Mouse (Mus musculus) spleen, adult 2 months (tissue): Measurements from ENCODE around the gene Iqschfp. TPM values are rescaled to one million over a fixed set of nuclear protein-coding genes. Genes with fewer than 3 reads are reported as not detected.

Experiments
- DNase-seq, 2 experiments: peaks; one replicate each; pipeline versions ENCODE4 v3.0.0 to v3.0.0-alpha.2; 2012 to 2021; ENCODE audit warnings: low spot score in 2 of 2, low read depth in 1 of 2
- H3K27ac ChIP-seq: fragments of 200-500 bp; 2 replicates; pipeline ENCODE4 v1.5.1; 2012; ENCODE audit warnings: low read length, inconsistent platforms; ENCODE audit not compliant: insufficient read depth
- H3K27me3 ChIP-seq: fragments of 200-500 bp; 2 replicates; pipeline ENCODE4 v1.6.1; 2012; ENCODE audit warnings: mild to moderate bottlenecking, moderate library complexity, low read length, inconsistent platforms; ENCODE audit not compliant: control insufficient read depth, insufficient read depth
- H3K36me3 ChIP-seq: fragments of 200-500 bp; 2 replicates; pipeline ENCODE4 v1.6.1; 2012; ENCODE audit warnings: mild to moderate bottlenecking, low read length, inconsistent platforms; ENCODE audit not compliant: control insufficient read depth, insufficient read depth
- H3K4me1 ChIP-seq: fragments of 200-500 bp; 2 replicates; pipeline ENCODE4 v1.6.1; 2011; ENCODE audit warnings: inconsistent platforms; ENCODE audit not compliant: control insufficient read depth, insufficient read depth, insufficient read length
- H3K4me3 ChIP-seq: fragments of 200-500 bp; 2 replicates; pipeline ENCODE4 v1.5.1; 2011; ENCODE audit warnings: mild to moderate bottlenecking, inconsistent platforms; ENCODE audit not compliant: insufficient read depth, insufficient read length; ENCODE audit errors: extremely low read depth
- CTCF ChIP-seq: fragments of 200-500 bp; IDR thresholded peaks from 2 replicates; pipeline ENCODE4 v1.5.1; 2011; ENCODE audit warnings: mild to moderate bottlenecking, inconsistent platforms; ENCODE audit not compliant: insufficient read depth, insufficient read length, insufficient replicate concordance; ENCODE audit errors: extremely low read depth
- POLR2A ChIP-seq: fragments of 200-500 bp; IDR thresholded peaks from 2 replicates; pipeline ENCODE4 v1.6.1; 2011; ENCODE audit warnings: low read depth, low read length, inconsistent platforms
- WGBS: fragments of 180-500 bp; shearing (Covaris S2); methylation state at CpG from one replicate; pipeline ENCODE4 v1.1.7; 2018; 5-methylcytosine and 5-hydroxymethylcytosine counted together
- polyA plus RNA-seq: library from polyadenylated mRNA; depleted of rRNA; stranded (reverse); fragments of >200 nt; gene quantifications from 2 replicates; pipeline ENCODE4 v1.2.3, GENCODE M21; 2012

Gene Iqschfp
- polyA plus RNA-seq, 1 experiment = not detected

DNA sequence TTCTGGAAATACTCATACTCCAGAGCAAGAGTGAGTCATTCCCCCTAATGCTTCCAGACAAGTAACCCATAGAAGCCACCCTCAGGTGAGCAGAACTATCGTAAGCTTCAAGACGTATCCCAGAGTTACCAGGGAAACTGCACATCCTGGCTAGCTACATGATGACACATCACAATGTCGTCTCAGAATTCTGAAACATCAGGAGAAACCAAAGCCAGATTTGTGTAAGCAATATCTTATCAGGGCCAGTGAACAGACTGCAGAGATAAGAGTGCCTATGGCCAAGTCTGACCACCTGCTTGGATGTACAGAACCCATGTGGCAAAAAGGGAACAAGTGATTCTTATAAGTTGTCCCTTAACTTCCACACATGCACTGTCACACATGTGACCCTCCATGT, 612.8 kb downstream of the Iqschfp start:
- no peak overlapping the region for H3K4me3 ChIP-seq
- no peak for TF ChIP-seq CTCF
- no peak for TF ChIP-seq POLR2A
- no peaks in the 10 kb centered on the region for H3K36me3 ChIP-seq
- DNase-seq = no peak
- 89% methylated on average over 3 of the region's 3 CpGs for WGBS
- H3K27ac ChIP-seq = no peak overlapping the region
- no peaks in the 10 kb centered on the region for H3K27me3 ChIP-seq
- no peaks in the 10 kb centered on the region for H3K4me1 ChIP-seq

DNA sequence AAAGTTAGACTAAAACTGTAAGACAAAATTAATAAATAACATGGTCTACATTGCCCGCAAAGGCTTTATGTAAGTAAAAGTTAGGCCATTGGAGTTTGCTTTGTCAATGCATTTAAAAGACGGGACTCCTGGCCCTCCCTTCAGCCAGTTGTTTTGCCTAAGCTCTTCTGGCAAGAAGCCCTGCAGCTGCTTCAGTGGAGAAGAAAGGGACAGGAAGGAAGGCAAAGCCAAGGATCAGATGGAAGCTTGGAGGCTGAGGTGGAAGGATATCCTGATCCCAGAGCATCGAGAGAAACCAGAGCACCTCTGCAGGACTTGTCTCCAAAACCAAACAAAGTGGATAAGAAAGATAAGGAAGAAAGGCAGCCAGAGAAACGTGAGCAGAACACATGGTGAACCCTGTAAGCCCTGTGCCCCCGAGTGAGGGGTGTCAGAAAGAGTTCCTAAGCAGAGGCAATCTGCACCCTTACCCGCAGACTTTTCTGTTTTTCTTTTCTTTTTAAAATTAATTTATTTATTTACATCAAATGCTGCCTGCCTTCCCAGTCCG, 614.8 kb downstream of the Iqschfp start:
- Histone ChIP-seq H3K4me1 (no peaks in the 10 kb centered on the region), H3K4me3 (no peak overlapping the region), H3K27ac (no peak overlapping the region), H3K36me3 (no peaks in the 10 kb centered on the region), H3K27me3 (no peaks in the 10 kb centered on the region)
- TF ChIP-seq POLR2A (no peak), CTCF (no peak)
- DNase-seq = no peak
- 74% methylated on average over 7 of the region's 7 CpGs for WGBS

DNA sequence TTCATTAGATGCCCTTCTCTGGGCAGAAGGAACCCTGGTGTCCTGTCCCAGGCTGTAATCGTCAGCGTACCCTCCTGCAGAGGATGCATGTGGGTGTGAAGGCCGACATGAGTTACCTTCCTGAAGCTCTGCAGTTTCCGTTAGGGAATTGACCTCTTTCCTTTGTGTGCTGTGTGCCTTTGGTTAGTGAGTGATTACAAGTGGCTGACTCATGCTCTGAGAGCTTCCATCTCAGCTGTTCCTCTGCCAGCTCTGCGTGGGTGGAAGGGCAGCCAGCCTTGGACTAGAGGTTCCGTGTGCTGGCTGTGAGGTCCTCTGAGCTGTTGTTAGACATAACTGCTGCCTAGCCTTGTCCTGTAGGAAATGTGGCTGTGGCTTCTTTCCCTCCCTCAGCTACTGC, 616.6 kb downstream of the Iqschfp start:
- no peak overlapping the region for H3K4me3 ChIP-seq
- TF ChIP-seq POLR2A (no peak), CTCF (no peak)
- 17% methylated on average over 6 of the region's 6 CpGs for WGBS
- no peak for DNase-seq
- no peaks in the 10 kb centered on the region for H3K27me3 ChIP-seq
- no peak overlapping the region for H3K27ac ChIP-seq
- no peaks in the 10 kb centered on the region for H3K36me3 ChIP-seq
- no peaks in the 10 kb centered on the region for H3K4me1 ChIP-seq

DNA sequence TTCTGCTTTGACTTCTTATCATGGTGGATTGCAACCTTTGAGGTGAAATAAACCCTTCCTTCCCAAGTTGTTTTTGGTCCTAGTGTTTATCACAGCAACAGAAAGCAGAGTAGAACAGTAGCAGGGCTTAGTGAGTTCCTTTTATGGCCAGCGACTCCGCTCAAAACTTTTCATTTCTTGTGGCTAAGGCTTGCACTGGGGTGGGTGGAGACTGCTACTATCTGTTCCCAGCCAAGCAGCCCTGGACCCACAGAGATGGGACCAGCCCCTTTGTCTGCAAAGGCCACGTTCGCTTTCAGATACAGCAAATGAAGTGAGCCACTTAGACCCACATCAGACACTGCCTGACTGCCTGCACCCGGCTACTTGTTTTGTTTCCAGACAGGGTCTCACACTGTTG, 618.8 kb downstream of the Iqschfp start:
- Histone ChIP-seq H3K4me3 (no peak overlapping the region), H3K27me3 (no peaks in the 10 kb centered on the region), H3K36me3 (no peaks in the 10 kb centered on the region), H3K4me1 (no peaks in the 10 kb centered on the region), H3K27ac (no peak overlapping the region)
- WGBS = 49% methylated on average over 5 of the region's 5 CpGs
- DNase-seq = no peak
- no peak for TF ChIP-seq POLR2A
- TF ChIP-seq CTCF = no peak

DNA sequence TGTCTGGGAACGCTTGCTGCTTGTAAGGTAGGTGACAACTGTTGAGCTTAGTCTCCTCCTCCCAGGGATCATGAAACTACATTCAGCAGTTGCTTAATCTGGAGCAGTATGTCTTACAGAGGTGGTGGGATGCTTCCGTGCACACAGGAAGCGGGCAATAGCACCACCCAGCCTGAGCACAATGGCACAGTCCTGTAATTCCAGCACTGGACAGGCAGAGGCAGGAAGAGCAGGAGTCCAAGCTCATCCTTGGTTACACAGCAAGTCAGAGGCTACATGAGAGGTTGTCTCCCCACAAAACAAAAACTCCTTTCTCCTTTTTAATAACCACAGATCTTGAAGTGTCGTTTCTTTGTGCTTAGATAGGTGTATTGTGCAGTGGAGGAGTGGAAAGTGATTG, 619.7 kb downstream of the Iqschfp start:
- 79% methylated on average over 4 of the region's 4 CpGs for WGBS
- no peak for DNase-seq
- TF ChIP-seq POLR2A = no peak
- no peak for TF ChIP-seq CTCF
- no peak overlapping the region for H3K27ac ChIP-seq
- H3K4me3 ChIP-seq = no peak overlapping the region
- H3K36me3 ChIP-seq = no peaks in the 10 kb centered on the region
- H3K4me1 ChIP-seq = no peaks in the 10 kb centered on the region
- no peaks in the 10 kb centered on the region for H3K27me3 ChIP-seq

DNA sequence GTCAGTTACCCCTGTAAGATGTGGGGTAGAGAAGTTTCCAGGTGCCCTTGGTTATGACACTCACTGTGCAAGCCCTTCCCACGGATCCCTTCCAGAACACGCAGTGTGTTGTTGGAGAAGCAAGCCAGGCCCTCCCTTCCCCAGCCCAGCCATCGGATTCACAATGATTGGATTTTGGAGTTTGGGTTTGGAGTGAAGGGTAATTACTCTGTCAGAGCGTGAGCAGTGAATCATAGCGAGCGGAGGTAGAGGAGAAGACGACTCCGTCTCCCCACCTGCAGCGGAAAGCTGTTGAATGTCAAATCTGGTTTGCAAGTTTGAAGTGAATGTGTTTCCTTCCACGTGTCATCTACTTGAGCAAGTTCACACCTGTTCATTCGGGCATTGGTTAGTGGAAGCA, 620.3 kb downstream of the Iqschfp start:
- no peak overlapping the region for H3K27ac ChIP-seq
- H3K4me3 ChIP-seq = no peak overlapping the region
- H3K4me1 ChIP-seq = no peaks in the 10 kb centered on the region
- no peaks in the 10 kb centered on the region for H3K27me3 ChIP-seq
- H3K36me3 ChIP-seq = no peaks in the 10 kb centered on the region
- TF ChIP-seq CTCF (no peak), POLR2A (no peak)
- DNase-seq = no peak
- WGBS = 93% methylated on average over 11 of the region's 11 CpGs

DNA sequence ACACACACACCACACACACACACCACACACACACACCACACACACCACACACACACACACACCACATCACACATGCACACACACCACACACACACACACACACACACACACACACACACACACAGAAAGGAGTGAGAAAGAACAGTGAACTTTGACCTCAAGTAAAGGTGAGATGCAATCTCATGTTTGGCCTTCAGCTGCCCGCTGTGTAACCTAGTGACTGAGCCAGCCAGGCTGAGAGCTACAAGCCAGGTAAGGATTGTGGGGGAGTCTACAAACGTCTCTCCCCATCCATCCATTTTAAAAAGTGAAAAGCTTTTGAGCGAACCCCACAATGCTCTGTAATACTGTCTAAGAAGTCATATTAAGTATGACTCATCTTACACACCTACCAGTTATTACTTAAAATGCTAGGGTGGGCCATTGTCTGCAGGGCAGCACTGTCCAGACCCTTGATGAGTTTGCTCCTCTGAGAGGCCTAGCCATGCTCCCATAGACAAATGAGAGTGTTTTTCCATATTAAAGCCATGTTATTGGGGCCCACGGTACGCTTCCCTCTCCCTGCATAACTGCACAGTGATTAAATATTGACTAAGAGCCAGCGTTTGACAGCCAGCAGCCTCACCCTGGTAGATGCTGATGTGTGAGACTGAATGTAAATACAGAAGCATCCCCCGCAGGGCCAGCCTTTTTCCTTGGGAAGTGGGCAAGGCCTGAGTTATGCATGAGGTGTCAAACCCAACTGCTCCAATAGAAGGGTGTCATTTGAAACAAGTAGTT, 621.5 kb downstream of the Iqschfp start:
- no peak for DNase-seq
- no peaks in the 10 kb centered on the region for H3K27me3 ChIP-seq
- TF ChIP-seq POLR2A (no peak), CTCF (no peak)
- H3K27ac ChIP-seq = no peak overlapping the region
- H3K4me3 ChIP-seq = no peak overlapping the region
- H3K4me1 ChIP-seq = no peaks in the 10 kb centered on the region
- WGBS = 86% methylated on average over 7 of the region's 7 CpGs
- no peaks in the 10 kb centered on the region for H3K36me3 ChIP-seq
